Mouse (Mus musculus) cerebellum, adult 8-10 months (tissue): ENCODE data around the gene Prkab2.

ENCODE experiments used
- DNase-seq: peaks from one replicate; pipeline ENCODE4 v3.0.0; 2022

Gene Prkab2

DNA sequence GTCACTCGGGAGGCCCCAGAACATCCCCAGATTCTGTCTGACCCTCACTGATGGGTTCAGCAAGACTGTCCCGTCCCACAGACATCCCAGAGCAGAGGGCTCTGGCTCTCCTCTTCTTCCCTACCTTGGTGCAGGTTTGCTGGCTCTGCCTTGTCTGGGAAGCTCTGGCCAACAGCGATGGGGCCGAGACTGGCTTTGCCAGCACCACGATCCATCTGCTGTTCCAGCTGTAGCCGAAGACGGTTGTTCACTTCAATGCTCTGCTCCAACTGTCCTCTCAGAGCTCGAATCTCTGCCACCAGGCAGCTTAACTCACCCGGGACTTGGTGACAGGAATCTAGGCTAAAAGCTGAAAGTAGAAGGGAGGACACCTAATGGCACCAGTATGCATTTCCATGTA is 38.9 kb downstream of the Prkab2 start:
- DNase-seq: no peak

DNA sequence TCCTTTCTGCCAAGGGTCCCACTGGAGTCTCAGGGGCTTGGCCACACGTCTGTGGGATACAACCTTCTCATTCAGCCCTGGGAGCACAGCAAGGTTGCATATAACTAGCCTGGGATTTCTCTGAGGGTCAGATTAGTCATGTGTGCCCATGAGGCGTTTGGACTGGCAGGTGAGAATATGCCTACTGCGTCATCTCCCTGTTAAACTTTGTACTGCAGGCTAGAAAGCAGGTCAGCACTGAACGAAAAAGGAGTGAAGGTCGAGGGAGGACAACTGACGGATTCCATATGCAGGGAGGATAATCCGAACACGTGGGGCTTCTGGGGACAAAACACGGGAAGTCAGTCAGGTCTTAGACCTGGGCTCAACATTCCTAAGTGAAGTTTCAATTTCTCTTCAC is 39.3 kb downstream of the Prkab2 start:
- no peak for DNase-seq

DNA sequence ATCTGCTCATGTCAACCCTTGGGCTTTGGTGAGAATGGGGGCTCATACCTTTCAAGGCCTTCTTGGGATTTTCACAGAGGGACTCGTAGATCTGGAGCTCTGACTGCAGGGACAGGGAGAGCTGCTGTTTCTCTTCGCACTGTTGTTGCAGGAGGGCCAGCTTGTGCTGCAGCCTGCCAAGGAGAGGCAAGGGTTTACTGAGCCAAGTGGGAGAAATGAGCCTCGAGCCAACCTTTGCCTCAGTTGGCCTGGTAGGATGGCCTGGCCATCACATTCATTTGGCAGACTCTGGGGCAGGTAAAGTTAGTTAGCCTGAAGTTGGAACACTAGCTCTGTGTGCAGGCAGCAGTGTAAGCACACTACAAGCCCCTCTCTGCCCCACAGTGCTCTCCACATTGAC is 41.1 kb downstream of the Prkab2 start:
- DNase-seq: no peak

DNA sequence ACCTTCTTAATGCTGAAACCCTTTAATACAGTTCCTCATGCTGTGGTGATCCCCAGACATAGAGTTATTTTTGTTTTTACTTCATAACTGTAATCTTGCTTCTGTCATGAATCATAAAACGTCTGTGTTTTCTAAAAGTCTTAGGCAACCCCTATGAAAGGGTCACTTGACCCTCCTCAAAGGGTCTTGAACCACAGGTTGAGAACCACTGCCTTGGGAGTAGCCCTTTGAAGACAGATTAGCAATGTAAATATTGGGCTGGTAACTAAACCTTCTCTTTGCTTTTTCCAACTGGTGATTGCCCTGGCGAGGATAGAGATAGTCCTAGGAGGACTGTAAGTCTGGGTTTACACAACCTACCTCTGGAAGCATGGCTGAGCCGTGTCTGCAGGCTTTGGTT is 43.2 kb downstream of the Prkab2 start:
- no peak for DNase-seq

DNA sequence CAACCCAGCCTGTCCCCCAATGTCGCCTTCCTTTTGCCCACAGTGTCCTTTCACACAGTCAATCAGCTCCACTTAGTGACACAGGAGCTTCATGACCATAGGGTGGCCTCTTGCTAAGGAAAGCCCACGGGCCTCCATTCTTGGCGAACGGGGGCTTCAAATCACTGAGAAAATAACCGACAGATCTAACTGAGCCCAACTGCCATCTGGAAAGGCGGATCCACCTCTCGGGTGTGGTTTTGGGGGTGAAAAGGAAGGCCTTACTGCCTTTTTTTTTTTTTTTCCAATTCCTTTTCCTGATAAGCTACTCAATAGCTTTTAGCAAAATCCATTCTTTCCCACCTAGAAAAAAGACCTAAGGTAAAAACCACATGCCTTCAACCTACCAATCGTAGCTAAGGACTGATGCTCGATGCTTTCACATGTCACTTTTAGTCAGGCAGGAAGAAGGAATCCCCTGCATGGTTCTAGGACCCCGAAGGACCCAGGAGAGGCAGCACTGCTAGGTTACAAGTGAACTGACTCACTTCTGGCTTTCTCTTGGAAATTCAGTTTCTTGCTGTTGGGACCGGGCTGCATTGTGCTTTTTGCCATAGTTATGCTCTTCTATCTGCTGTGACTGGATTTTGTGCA is 44.6 kb downstream of the Prkab2 start:
- no peak for DNase-seq

DNA sequence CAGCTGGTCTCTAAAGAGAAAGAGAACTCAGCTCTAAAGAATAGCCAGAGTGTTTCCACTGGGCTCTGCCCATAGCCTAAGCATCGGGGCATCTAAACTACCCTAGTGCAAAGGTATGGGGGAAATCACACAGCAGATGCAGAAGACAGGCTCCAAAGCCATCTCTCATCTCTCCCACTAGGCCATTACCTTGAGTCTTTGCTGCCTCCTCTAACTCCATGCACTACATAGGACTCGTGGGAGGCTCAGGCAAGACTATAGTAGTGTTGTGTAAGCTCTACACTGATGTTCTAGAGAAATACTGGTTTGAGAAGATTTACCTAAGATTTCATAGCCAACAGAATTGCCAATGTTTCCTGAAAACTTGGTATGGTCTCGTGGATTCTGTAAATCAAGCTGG is 47.5 kb downstream of the Prkab2 start:
- no peak for DNase-seq

DNA sequence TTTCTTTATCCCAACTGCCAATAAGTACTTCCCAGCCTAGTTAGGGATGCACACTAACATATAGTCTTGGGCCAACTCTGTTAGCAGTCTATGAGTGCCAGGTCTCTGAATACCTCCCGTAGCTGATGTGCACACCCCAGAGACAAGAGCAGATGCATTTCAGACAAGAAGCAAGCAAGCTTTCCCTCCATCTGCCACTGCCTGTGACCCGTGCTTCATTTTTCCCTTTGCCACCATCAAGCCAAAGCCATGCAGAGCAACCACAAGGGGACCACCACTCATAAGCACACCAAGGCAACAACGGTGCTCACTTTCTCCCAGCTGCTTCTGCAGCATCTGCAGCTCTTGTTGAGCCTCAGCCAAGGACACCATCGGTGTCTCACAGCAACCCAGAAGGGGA is 48.6 kb downstream of the Prkab2 start:
- DNase-seq: no peak

DNA sequence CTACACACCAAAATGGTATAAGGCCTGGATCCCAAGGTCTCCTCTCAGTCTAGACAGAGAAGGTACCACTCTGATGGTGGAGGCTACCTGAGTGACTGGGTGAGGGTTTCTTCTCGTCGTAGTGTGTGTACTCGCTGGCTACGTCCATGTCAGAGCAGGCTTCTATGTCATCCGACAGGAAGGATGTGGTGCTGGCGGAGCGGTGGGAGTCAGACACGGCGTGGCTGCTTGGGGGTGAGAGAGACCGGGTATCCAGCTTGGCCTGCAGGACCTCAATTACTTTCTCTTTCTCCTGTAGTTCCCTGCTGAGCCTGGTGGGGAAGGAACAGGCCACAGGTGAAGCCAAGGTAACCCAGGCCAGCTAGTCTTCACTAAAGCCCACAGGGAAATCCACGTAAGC is 52.1 kb downstream of the Prkab2 start:
- no peak for DNase-seq

DNA sequence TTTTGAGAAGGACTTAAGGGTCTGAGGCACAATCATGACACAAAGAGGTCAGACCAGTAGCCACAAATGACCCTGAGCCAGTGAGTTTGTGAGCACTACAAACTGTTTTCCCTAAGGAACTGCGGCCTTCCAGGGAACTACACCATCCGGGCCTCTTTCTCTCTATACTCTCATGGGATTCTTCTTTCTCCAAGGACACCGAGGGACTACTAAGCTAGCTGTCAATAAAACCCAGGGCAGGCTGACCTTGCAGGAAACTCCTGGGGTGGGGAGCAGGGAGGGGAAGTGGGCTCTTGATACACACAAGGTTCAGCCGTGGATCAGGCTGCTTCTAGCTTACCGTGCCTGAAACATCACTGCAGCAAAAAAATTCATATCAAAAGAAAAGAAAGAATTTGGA is 52.9 kb downstream of the Prkab2 start:
- DNase-seq: no peak

DNA sequence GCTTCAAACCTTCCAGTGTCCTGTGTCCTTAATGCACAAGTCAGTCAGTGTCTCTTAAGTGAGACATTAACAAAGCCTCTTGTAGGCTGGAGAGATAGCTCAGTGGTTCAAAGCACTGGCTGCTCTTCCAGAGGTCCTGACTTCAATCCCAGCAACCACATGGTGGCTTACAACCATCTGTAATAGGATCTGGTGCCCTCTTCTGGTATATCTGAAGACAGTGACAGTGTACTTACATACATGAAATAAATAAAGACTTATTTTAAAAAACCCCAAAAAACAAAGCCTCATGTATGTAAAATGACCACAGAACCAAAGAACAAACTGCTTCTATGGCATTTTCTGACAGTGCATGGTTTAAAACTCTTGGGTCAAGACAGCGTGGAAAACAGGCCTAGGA is 57.9 kb downstream of the Prkab2 start:
- no peak for DNase-seq

DNA sequence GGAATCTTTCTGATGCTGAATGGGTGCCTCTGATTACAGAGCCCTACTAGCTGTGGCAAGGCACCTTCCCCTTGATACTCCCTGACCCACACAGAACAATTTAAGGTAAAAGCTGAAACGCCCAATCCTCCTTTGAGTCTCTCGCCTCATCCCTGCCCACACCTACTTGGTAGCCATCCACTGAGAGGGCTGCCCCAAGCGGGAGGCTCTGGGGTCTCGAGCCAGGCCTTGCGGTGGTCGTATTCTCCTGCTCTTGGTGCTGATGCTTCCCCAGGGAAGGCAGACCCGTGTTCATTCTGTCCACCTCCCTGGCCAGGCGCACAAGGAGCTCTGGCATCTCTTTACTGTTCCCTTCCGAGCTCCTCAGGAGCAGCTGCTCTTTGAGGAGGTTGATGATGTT is 61.1 kb downstream of the Prkab2 start:
- no peak for DNase-seq
